Mouse (Mus musculus) spleen, adult 2 months (tissue): Measurements from ENCODE around the gene Etv6.

Source experiments
- CTCF ChIP-seq: fragments of 200-500 bp; IDR thresholded peaks from 2 replicates; pipeline ENCODE4 v1.5.1; 2011; ENCODE audit warnings: mild to moderate bottlenecking, inconsistent platforms; ENCODE audit not compliant: insufficient read depth, insufficient read length, insufficient replicate concordance; ENCODE audit errors: extremely low read depth
- POLR2A ChIP-seq: fragments of 200-500 bp; IDR thresholded peaks from 2 replicates; pipeline ENCODE4 v1.6.1; 2011; ENCODE audit warnings: low read depth, low read length, inconsistent platforms

- TF ChIP-seq CTCF (no peak), POLR2A (no peak)
Measured at GRCm38 (mm10) chr6:134225564-134225963, 190.1 kb downstream of the Etv6 start.
